Mouse (Mus musculus) right cerebral cortex, postnatal 36 days (tissue): ENCODE measurements around the gene Abcg2.
"Not testable (repeated sequence)": the region's sequence is repeated elsewhere in the genome, so short reads cannot be mapped to it uniquely, and the experiment has no call there.

Experiments used
- DNase-seq, 2 experiments: peaks; one replicate each; pipeline ENCODE4 v3.0.0; 2022; ENCODE audit warnings: low spot score in 2 of 2, mixed read lengths in 1 of 2

Gene Abcg2

GRCm38 (mm10) chr6:58584223-58584622, at the start of gene Abcg2:
Abcg2 (plus strand) TSS chr6:58584523.
- not testable (repeated sequence) for DNase-seq

- not testable (repeated sequence) for DNase-seq
Measured at GRCm38 (mm10) chr6:58540263-58540662, 44.1 kb upstream of the Abcg2 start.

- peak in 1 of 2 experiments; percentile 16 for DNase-seq
Measured at GRCm38 (mm10) chr6:58542852-58543251, 41.5 kb upstream of the Abcg2 start.

- DNase-seq = not testable (repeated sequence)
Measured at GRCm38 (mm10) chr6:58544971-58545370, 39.4 kb upstream of the Abcg2 start.

- not testable (repeated sequence) for DNase-seq
Measured at GRCm38 (mm10) chr6:58546050-58546449, 38.3 kb upstream of the Abcg2 start.

- peak in 1 of 2 experiments; percentile 39 for DNase-seq
Measured at GRCm38 (mm10) chr6:58546816-58547215, 37.5 kb upstream of the Abcg2 start.

- not testable (repeated sequence) for DNase-seq
Measured at GRCm38 (mm10) chr6:58553812-58554211, 30.5 kb upstream of the Abcg2 start.

GRCm38 (mm10) chr6:58593987-58594844, 9.9 kb downstream of the Abcg2 start:
- DNase-seq = not testable (repeated sequence)

GRCm38 (mm10) chr6:58595639-58596293, 11.4 kb downstream of the Abcg2 start:
- not testable (repeated sequence) for DNase-seq

GRCm38 (mm10) chr6:58596294-58596653, 12.0 kb downstream of the Abcg2 start:
- peak in 1 of 2 experiments; percentile 6 for DNase-seq

- not testable (repeated sequence) for DNase-seq
Measured at GRCm38 (mm10) chr6:58602119-58602518, 17.8 kb downstream of the Abcg2 start.

- DNase-seq = not testable (repeated sequence)
Measured at GRCm38 (mm10) chr6:58602991-58603390, 18.7 kb downstream of the Abcg2 start.

GRCm38 (mm10) chr6:58603485-58604090, 19.3 kb downstream of the Abcg2 start:
- not testable (repeated sequence) for DNase-seq

- no peak for DNase-seq
Measured at GRCm38 (mm10) chr6:58606642-58607041, 22.3 kb downstream of the Abcg2 start.

GRCm38 (mm10) chr6:58608422-58608821, 24.1 kb downstream of the Abcg2 start:
- no peak for DNase-seq

GRCm38 (mm10) chr6:58609919-58610759, 25.8 kb downstream of the Abcg2 start:
- DNase-seq = no peak

- no peak for DNase-seq
Measured at GRCm38 (mm10) chr6:58610760-58611654, 26.7 kb downstream of the Abcg2 start.

GRCm38 (mm10) chr6:58624126-58624525, 39.8 kb downstream of the Abcg2 start:
- DNase-seq = no peak

GRCm38 (mm10) chr6:58629238-58629637, 44.9 kb downstream of the Abcg2 start:
- DNase-seq = no peak

- DNase-seq = no peak
Measured at GRCm38 (mm10) chr6:58632419-58632818, 48.1 kb downstream of the Abcg2 start.
